Mouse (Mus musculus): ENCODE measurements around the gene Sema4b. TPM values are rescaled to one million over a fixed set of nuclear protein-coding genes. Genes with fewer than 3 reads are reported as not detected.

The Sema4b gene
- polyA plus RNA-seq, 1 experiment from 2014 or later = 21.9 TPM

DNA sequence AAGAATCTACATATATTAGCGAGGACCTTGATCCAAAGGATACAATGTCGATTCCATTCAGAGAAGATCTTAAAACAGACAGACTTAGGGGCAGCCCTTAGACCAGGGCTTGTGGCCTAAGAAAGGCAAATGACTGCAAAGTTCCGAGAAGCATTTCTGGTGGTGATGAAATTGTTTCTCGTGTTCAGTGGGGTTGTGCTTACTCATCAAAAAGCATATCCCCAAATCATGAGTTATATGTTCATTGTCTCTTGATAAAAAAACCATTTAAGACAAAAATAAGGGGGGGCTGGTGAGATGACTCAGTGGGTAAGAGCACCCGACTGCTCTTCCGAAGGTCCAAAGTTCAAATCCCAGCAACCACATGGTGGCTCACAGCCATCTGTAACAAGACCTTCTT, 7.3 kb upstream of the Sema4b start:
- no peaks in the 10 kb centered on the region for H3K9me3 ChIP-seq (replicated peaks)
- ATAC-seq (replicated peaks; ENCODE audit: low FRiP score) = no peak
- H3K4me2 ChIP-seq = no peak overlapping the region
- H3K4me1 ChIP-seq = peaks cover 4% of the 10 kb centered on the region; the same call in 1 of the 2 replicates
- no peak overlapping the region for H3K27ac ChIP-seq
- no peaks in the 10 kb centered on the region for H3K36me3 ChIP-seq
- H3K27me3 ChIP-seq = no peaks in the 10 kb centered on the region
- no peak overlapping the region for H3K4me3 ChIP-seq (replicated peaks)
- no peak overlapping the region for H3K9ac ChIP-seq
- WGBS = 91% methylated on average over 6 of the region's 6 CpGs

DNA sequence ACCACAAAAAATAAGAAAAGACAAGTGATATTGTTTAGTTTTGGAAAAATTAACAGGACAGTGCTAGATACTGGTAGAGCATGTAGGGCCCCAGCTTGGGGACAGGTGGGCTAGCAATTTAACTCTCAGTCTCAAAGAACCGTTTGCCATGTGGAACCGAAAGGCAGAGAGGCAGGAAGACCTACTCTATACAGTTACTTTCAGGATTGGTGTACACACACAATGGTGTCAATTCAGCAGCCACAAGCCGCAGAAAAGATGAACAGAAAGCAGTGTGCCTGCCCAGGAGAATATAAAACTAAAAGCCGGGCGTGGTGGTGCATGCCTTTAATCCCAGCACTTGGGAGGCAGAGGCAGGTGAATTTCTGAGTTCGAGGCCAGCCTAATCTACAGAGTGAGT, 6.9 kb upstream of the Sema4b start:
- no peaks in the 10 kb centered on the region for H3K27me3 ChIP-seq
- 90% methylated on average over 6 of the region's 6 CpGs for WGBS
- no peaks in the 10 kb centered on the region for H3K36me3 ChIP-seq
- H3K9ac ChIP-seq = no peak overlapping the region
- ATAC-seq (replicated peaks; ENCODE audit: low FRiP score) = no peak
- no peak overlapping the region for H3K27ac ChIP-seq
- peaks cover 8% of the 10 kb centered on the region for H3K4me1 ChIP-seq
- H3K4me3 ChIP-seq (replicated peaks) = no peak overlapping the region
- H3K9me3 ChIP-seq (replicated peaks) = no peaks in the 10 kb centered on the region
- no peak overlapping the region for H3K4me2 ChIP-seq

DNA sequence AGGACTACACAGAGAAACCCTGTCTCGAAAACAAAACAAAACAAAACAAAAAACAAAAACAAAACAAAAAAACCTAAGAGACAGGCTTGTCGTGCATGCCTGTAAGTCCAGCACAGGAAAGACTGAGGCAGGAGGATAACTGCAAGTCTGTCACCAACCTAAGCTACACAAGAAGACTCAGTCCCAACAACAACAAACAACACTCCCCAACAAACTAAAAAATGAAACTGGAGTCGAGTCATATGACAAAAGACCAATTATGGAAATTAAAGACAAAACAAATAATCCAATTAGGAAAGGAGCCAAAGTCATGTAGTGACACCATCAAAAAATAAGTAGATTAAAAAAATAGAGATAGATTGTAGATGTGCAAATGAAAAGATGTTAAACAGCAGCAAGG, 6.4 kb upstream of the Sema4b start:
- ATAC-seq (replicated peaks; ENCODE audit: low FRiP score) = no peak
- no peaks in the 10 kb centered on the region for H3K27me3 ChIP-seq
- H3K36me3 ChIP-seq = no peaks in the 10 kb centered on the region
- H3K9me3 ChIP-seq (replicated peaks) = no peaks in the 10 kb centered on the region
- H3K4me3 ChIP-seq (replicated peaks) = no peak overlapping the region
- 79% methylated on average over 3 of the region's 3 CpGs for WGBS
- H3K4me2 ChIP-seq = no peak overlapping the region
- peaks cover 11% of the 10 kb centered on the region for H3K4me1 ChIP-seq
- no peak overlapping the region for H3K27ac ChIP-seq
- H3K9ac ChIP-seq = no peak overlapping the region

DNA sequence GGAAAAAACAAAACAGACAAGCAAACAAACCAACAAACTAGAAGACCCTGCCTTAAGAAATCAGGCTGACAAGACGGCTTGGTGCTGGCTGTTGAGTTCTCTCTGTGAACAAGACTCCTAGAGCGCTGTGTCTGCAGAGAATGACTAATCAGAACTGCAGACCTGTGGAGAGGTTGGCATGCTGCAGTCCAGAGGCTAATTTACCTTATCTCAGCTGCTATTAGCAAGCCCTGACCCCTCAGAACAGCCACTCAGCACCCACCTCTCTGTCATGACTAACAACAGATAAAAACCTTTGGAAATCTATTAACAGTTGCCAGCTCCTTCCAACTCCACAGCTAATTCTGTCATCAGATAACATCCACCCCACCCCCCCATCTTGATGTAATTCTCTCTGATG, 5.6 kb upstream of the Sema4b start:
- WGBS = 63% methylated on average over 2 of the region's 2 CpGs
- Histone ChIP-seq H3K4me3 (replicated peaks) (no peak overlapping the region), H3K27me3 (no peaks in the 10 kb centered on the region), H3K27ac (no peak overlapping the region), H3K9ac (no peak overlapping the region), H3K9me3 (replicated peaks) (no peaks in the 10 kb centered on the region), H3K36me3 (no peaks in the 10 kb centered on the region), H3K4me1 (peaks cover 14% of the 10 kb centered on the region), H3K4me2 (no peak overlapping the region)
- ATAC-seq (replicated peaks; ENCODE audit: low FRiP score) = no peak

DNA sequence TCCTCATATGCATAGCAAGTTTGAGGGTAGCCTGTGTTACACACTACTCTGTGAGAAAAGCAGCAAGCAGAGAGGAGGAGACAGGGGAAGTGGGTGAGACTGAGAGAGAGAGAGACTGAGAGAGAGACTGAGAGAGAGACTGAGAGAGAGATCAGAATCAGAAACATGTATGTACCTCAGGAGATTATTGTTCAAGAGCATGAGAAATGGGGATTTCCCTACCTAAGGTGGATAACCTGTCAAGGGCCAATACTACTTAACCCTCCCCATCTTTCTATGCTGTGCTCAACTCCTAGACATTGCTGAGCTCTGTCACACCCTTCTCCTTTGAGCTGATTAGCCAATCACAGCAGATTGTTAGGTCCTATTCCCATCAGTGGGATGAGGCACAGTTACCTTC, 4.5 kb upstream of the Sema4b start:
- H3K4me1 ChIP-seq = peaks cover 23% of the 10 kb centered on the region
- no peaks in the 10 kb centered on the region for H3K27me3 ChIP-seq
- H3K4me3 ChIP-seq (replicated peaks) = no peak overlapping the region
- ATAC-seq (replicated peaks; ENCODE audit: low FRiP score) = no peak
- H3K36me3 ChIP-seq = no peaks in the 10 kb centered on the region
- no peaks in the 10 kb centered on the region for H3K9me3 ChIP-seq (replicated peaks)
- no peak overlapping the region for H3K9ac ChIP-seq
- H3K4me2 ChIP-seq = no peak overlapping the region
- no peak overlapping the region for H3K27ac ChIP-seq

DNA sequence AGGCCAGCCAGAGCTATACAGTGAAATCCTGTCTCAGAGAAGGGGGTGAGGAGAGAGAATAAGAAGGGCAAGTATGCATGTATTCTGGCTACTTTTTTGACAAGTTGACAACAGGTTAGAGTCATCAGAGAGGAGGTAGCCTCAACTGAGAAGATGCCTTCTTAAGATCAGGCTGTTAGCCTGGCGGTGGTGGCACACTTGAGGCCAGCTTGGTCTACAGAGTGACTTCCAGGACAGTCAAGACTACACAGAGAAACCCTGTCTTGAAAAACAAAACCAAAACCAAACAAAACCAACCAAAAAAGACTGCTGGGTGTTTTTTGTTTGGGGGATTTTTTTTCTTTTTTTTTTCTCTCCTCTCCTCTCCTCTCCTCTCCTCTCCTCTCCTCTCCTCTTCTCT, 3.2 kb upstream of the Sema4b start:
- Histone ChIP-seq H3K27me3 (no peaks in the 10 kb centered on the region), H3K36me3 (no peaks in the 10 kb centered on the region), H3K27ac (no peak overlapping the region), H3K4me3 (replicated peaks) (no peak overlapping the region), H3K9ac (no peak overlapping the region), H3K9me3 (replicated peaks) (no peaks in the 10 kb centered on the region), H3K4me1 (peaks cover 35% of the 10 kb centered on the region), H3K4me2 (no peak overlapping the region)
- WGBS = 95% methylated on average over 1 of the region's 1 CpGs
- ATAC-seq (replicated peaks; ENCODE audit: low FRiP score) = no peak

DNA sequence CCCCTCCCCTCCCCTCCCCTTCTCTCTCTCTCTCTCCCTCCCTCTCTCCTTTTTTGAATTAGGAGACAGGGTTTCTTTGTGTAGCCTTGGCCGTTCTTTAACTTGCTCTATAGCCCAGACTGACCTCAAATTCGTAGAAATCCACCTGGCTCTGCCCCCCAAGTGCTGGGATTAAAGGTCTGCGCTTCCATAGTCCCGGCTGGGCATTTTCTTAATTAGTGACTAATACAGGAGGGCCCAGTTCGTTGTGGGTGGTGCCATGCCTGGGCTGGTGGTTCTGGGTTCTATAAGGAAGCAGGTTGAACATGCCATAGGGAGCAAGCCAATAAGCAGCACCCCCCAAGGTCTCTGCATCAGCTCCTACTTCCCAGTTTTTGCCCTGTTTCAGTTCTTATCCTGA, 2.7 kb upstream of the Sema4b start:
- no peak for ATAC-seq (replicated peaks; ENCODE audit: low FRiP score)
- Histone ChIP-seq H3K27ac (no peak overlapping the region), H3K4me2 (no peak overlapping the region), H3K36me3 (no peaks in the 10 kb centered on the region), H3K9me3 (replicated peaks) (no peaks in the 10 kb centered on the region), H3K27me3 (no peaks in the 10 kb centered on the region), H3K4me3 (replicated peaks) (no peak overlapping the region), H3K4me1 (peaks cover 40% of the 10 kb centered on the region), H3K9ac (no peak overlapping the region)
- 56% methylated on average over 5 of the region's 5 CpGs for WGBS

DNA sequence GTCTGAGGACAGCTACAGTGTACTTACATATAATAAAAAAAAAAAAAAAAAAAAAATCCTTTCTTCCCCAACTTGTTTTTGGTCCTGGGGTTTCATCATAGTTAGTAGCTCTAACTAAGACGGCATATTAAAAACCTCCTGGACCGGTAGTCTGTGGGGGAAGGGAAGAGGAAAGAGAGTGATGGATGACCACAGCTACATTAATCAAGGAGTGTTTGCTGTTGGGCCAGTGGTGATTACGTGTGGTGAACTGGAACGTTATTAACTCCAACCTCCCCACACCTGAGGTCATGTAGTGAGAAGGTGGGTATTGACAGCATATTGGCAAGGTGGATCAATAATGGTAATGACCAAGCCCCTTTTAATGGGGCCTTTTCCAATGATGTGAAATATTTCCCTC, 2.1 kb upstream of the Sema4b start:
- H3K36me3 ChIP-seq = no peaks in the 10 kb centered on the region
- no peaks in the 10 kb centered on the region for H3K9me3 ChIP-seq (replicated peaks)
- no peak for ATAC-seq (replicated peaks; ENCODE audit: low FRiP score)
- WGBS = 23% methylated on average over 4 of the region's 4 CpGs
- no peaks in the 10 kb centered on the region for H3K27me3 ChIP-seq
- peaks cover 46% of the 10 kb centered on the region for H3K4me1 ChIP-seq
- H3K27ac ChIP-seq = peak overlapping the region; percentile 67
- no peak overlapping the region for H3K4me2 ChIP-seq
- no peak overlapping the region for H3K9ac ChIP-seq
- H3K4me3 ChIP-seq (replicated peaks) = no peak overlapping the region

DNA sequence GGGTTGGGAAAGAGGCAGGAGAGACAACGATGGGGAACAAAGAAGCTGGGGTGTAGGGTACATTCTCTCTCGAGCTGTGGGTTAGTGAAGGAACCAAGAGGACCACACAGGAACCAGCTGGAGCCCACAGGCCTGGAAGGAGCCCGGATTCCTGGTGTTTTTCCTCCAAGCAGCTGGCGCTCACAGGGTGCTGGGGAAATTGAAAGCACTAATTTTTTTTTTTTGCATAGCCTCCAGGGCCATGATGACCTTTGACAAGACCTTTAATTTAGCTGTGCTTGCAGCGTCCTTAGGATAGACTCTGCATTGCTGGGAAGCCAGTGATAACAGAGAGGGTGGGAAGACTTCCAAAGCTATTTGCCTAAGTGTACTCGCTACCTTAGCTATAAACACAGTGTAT, 1.7 kb upstream of the Sema4b start:
- H3K4me3 ChIP-seq (replicated peaks) = no peak overlapping the region
- no peaks in the 10 kb centered on the region for H3K36me3 ChIP-seq
- no peak overlapping the region for H3K4me2 ChIP-seq
- H3K9me3 ChIP-seq (replicated peaks) = no peaks in the 10 kb centered on the region
- H3K4me1 ChIP-seq = peaks cover 48% of the 10 kb centered on the region
- no peak overlapping the region for H3K9ac ChIP-seq
- peak overlapping the region; percentile 67 for H3K27ac ChIP-seq
- WGBS = 59% methylated on average over 6 of the region's 6 CpGs
- no peak for ATAC-seq (replicated peaks; ENCODE audit: low FRiP score)
- H3K27me3 ChIP-seq = no peaks in the 10 kb centered on the region

DNA sequence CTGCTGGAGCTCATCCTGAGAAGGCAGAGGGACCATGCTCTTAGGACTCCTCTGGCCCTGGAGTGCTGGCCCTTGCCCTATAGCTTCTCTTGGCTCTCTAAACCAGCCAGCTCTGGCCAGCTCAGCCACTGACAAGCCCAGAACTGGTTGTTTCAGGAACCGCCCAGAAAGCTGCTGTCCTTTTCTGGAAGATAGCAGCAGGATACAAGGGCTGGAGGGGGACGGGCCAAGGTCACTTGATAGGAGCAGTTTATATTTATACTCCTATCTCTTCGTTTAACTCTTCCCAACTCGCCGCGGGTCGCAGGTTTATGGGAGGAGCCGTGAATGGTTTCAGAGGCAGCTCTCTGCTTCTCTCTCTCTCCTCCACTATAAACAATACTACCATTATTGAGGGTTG, 620 bp upstream of the Sema4b start:
- no peaks in the 10 kb centered on the region for H3K27me3 ChIP-seq
- H3K9me3 ChIP-seq (replicated peaks) = no peaks in the 10 kb centered on the region
- no peaks in the 10 kb centered on the region for H3K36me3 ChIP-seq
- 9% methylated on average over 8 of the region's 8 CpGs for WGBS
- ATAC-seq (replicated peaks; ENCODE audit: low FRiP score) = peak; percentile 31; the same call in 1 of the 2 replicates
- H3K4me1 ChIP-seq = peaks cover 57% of the 10 kb centered on the region
- H3K4me3 ChIP-seq (replicated peaks) = peak overlapping the region; percentile 59
- peak overlapping the region; percentile 83 for H3K4me2 ChIP-seq
- no peak overlapping the region for H3K9ac ChIP-seq
- H3K27ac ChIP-seq = peak overlapping the region; percentile 95

DNA sequence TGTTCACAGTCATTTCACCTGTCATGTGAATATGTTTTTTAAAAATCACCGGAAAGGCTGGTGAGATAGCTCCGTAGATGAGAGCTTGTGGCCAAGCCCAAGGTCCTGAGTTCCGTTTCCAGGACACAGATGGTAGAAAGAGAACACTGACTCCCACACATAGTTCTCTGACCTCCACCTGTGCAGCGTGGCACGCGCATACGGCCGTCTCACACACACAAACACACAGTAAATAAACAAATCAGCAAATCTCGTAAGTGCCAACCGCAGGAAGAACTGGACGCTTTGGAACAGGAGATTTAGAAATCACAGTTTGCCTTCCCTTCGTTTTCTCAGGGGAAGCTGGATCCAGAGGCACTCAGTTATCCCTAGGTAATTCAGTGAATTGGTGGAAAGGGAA, 860 bp downstream of the Sema4b start:
- H3K4me1 ChIP-seq = peaks cover 68% of the 10 kb centered on the region
- H3K27me3 ChIP-seq = no peaks in the 10 kb centered on the region
- H3K36me3 ChIP-seq = no peaks in the 10 kb centered on the region
- 46% methylated on average over 12 of the region's 12 CpGs for WGBS
- peak overlapping the region; percentile 57 for H3K9ac ChIP-seq
- peak overlapping the region; percentile 83 for H3K4me2 ChIP-seq
- no peaks in the 10 kb centered on the region for H3K9me3 ChIP-seq (replicated peaks)
- no peak for ATAC-seq (replicated peaks; ENCODE audit: low FRiP score)
- peak overlapping the region; percentile 95 for H3K27ac ChIP-seq
- H3K4me3 ChIP-seq (replicated peaks) = peak overlapping the region; percentile 59

DNA sequence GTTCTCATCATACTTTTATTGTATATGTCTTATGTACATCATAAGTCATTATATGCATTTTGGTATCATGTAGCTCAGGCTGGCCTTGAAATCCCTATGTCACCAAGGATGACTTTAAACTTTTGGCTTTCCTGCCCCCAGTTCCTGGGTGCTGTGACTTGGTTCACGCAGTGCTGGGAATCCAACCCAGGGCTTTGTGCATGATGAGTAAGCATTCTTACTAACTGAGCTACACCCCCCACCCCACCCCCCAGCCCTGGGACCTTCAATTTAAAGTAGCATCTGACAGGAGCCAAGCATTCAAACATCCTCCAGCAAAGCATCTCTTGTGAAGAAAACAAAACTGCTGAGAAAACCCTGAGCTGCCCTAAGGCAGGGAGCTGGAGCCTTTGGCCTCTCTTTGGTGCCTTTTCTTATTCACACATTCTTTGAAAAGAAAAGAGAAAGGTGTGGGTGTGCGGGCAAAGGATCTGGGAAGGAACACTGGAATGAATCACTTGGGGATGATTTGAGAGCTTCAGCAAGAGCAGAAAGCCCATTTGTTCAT, 2.0 kb downstream of the Sema4b start:
- H3K27me3 ChIP-seq = no peaks in the 10 kb centered on the region
- H3K4me3 ChIP-seq (replicated peaks) = no peak overlapping the region
- no peaks in the 10 kb centered on the region for H3K36me3 ChIP-seq
- H3K4me1 ChIP-seq = peaks cover 78% of the 10 kb centered on the region
- no peak overlapping the region for H3K9ac ChIP-seq
- 0 out of 2 replicates have a peak overlapping the region, but pooled peaks have one; percentile 17 for H3K4me2 ChIP-seq
- WGBS = 72% methylated on average over 2 of the region's 2 CpGs
- peak overlapping the region; percentile 67 for H3K27ac ChIP-seq
- H3K9me3 ChIP-seq (replicated peaks) = no peaks in the 10 kb centered on the region
- ATAC-seq (replicated peaks; ENCODE audit: low FRiP score) = no peak
